Mouse (Mus musculus) ES-E14 (cell line): ENCODE results near the gene Ccdc130. TPM values are rescaled to one million over a fixed set of nuclear protein-coding genes. Genes with fewer than 3 reads are reported as not detected.

Experiments used
- DNase-seq: peaks from one replicate; pipeline ENCODE4 v3.0.0-alpha.2; 2013; ENCODE audit warnings: low read depth, low spot score
- H3K27ac ChIP-seq: 2 replicates; pipeline ENCODE4 v1.5.1; 2012; ENCODE audit warnings: low read depth, mild to moderate bottlenecking, low read length, moderate library complexity, mixed read lengths; ENCODE audit not compliant: poor library complexity, insufficient read depth, severe bottlenecking
- H3K36me3 ChIP-seq: 2 replicates; pipeline ENCODE4 v1.6.1; 2012; ENCODE audit warnings: mild to moderate bottlenecking, low read length, moderate library complexity, mixed read lengths; ENCODE audit not compliant: control insufficient read depth, poor library complexity, insufficient read depth, severe bottlenecking
- H3K4me1 ChIP-seq, 2 experiments: fragments of 150-350 bp in 1 of 2; sonication (generic) in 1 of 2; 2 replicates each; pipeline ENCODE4 v1.6.1; 2012; ENCODE audit warnings: low read length in 2 of 2, mild to moderate bottlenecking in 1 of 2, mixed read lengths in 1 of 2; ENCODE audit not compliant: control insufficient read depth in 2 of 2, insufficient read depth in 2 of 2, poor library complexity in 1 of 2
- H3K4me3 ChIP-seq, 2 experiments: fragments of 150-350 bp in 1 of 2; sonication (generic) in 1 of 2; 2 replicates each; pipeline ENCODE4 v1.5.1; 2012; ENCODE audit warnings: low read length in 2 of 2, low read depth in 1 of 2, mild to moderate bottlenecking in 1 of 2, mixed read lengths in 1 of 2; ENCODE audit not compliant: insufficient read depth in 1 of 2, poor library complexity in 1 of 2, severe bottlenecking in 1 of 2
- H3K9ac ChIP-seq: 2 replicates; pipeline ENCODE4 v1.6.1; 2012; ENCODE audit warnings: low read depth, mild to moderate bottlenecking, low read length, mixed read lengths; ENCODE audit not compliant: poor library complexity, insufficient read depth, severe bottlenecking
- H3K9me3 ChIP-seq: fragments of 150-350 bp; sonication (generic); 2 replicates; pipeline ENCODE4 v1.6.1; 2012; ENCODE audit warnings: low read depth, mild to moderate bottlenecking, low read length; ENCODE audit not compliant: control insufficient read depth, insufficient read depth
- CHD2 ChIP-seq: IDR thresholded peaks from 2 replicates; pipeline ENCODE4 v1.6.1; 2014; ENCODE audit warnings: mild to moderate bottlenecking, low read depth, low read length, inconsistent platforms
- HCFC1 ChIP-seq: IDR thresholded peaks from 2 replicates; pipeline ENCODE4 v1.6.1; 2012; ENCODE audit warnings: low read length, inconsistent platforms, borderline replicate concordance; ENCODE audit not compliant: insufficient read depth
- MAFK ChIP-seq: IDR thresholded peaks from 2 replicates; pipeline ENCODE4 v1.6.1; 2014; ENCODE audit warnings: mild to moderate bottlenecking, low read depth, low read length, inconsistent platforms; ENCODE audit not compliant: insufficient read depth
- ZC3H11A ChIP-seq: IDR thresholded peaks from 2 replicates; pipeline ENCODE4 v1.6.1; 2012; ENCODE audit warnings: low read depth, mild to moderate bottlenecking, inconsistent platforms, low read length, borderline replicate concordance
- ZNF384 ChIP-seq: IDR thresholded peaks from 2 replicates; pipeline ENCODE4 v1.6.1; 2012; ENCODE audit warnings: low read depth, low read length, inconsistent platforms
- in situ Hi-C, 2 experiments: fragments of 600-800 bp; cut with MboI; formaldehyde crosslinking; loops; one replicate each; pipeline ENCODE4 v1.15.1; 2025; ENCODE audit warnings: low sequenced_read_pairs in 2 of 2, inconsistent platforms in 1 of 2; ENCODE audit not compliant: unreplicated experiment in 2 of 2
- total RNA-seq: library from RNA; depleted of rRNA; stranded (reverse); fragments of 300-350 nt; gene quantifications from 2 replicates; pipeline ENCODE4 v1.2.3, GENCODE M21; 2012

Gene Ccdc130
- total RNA-seq, 1 experiment: 14.9 TPM

- H3K36me3 ChIP-seq: peaks cover 51% of the 10 kb centered on the region
- in situ Hi-C loops: no loop called here
- no peak for DNase-seq
- no peak overlapping the region for H3K4me3 ChIP-seq
- no peaks in the 10 kb centered on the region for H3K9me3 ChIP-seq
- no peak overlapping the region for H3K9ac ChIP-seq
- no peak for TF ChIP-seq CHD2
- TF ChIP-seq ZNF384: no peak
- no peak for TF ChIP-seq MAFK
- no peak for TF ChIP-seq HCFC1
- TF ChIP-seq ZC3H11A: no peak
- H3K4me1 ChIP-seq: 0 out of 4 replicates have a peak, but pooled peaks cover 0 to under 1% of the 10 kb centered on the region in 2 experiments
- no peak overlapping the region for H3K27ac ChIP-seq
Observed at GRCm38 (mm10) chr8:84217206-84217605, 53.0 kb downstream of the Ccdc130 start.

GRCm38 (mm10) chr8:84213277-84213676 is 56.9 kb downstream of the Ccdc130 start:
- DNase-seq: no peak
- H3K27ac ChIP-seq: no peak overlapping the region
- in situ Hi-C loops: no loop called here
- peaks cover 0 to 5% of the 10 kb centered on the region in 2 experiments; a peak in 1 of 4 replicates for H3K4me1 ChIP-seq
- H3K4me3 ChIP-seq: no peak overlapping the region
- TF ChIP-seq ZC3H11A: no peak
- no peak for TF ChIP-seq CHD2
- no peak for TF ChIP-seq ZNF384
- TF ChIP-seq HCFC1: no peak
- no peak for TF ChIP-seq MAFK
- peaks cover 55% of the 10 kb centered on the region for H3K36me3 ChIP-seq
- no peak overlapping the region for H3K9ac ChIP-seq
- no peaks in the 10 kb centered on the region for H3K9me3 ChIP-seq

GRCm38 (mm10) chr8:84211881-84212563 is 58.2 kb downstream of the Ccdc130 start:
- in situ Hi-C loops: no loop called here
- TF ChIP-seq MAFK: no peak
- no peak for TF ChIP-seq ZNF384
- no peak for TF ChIP-seq CHD2
- no peak for TF ChIP-seq HCFC1
- no peak overlapping the region for H3K4me3 ChIP-seq
- H3K27ac ChIP-seq: no peak overlapping the region
- DNase-seq: no peak
- no peaks in the 10 kb centered on the region for H3K9me3 ChIP-seq
- no peak overlapping the region for H3K9ac ChIP-seq
- H3K36me3 ChIP-seq: peaks cover 43% of the 10 kb centered on the region
- peaks cover 0 to 12% of the 10 kb centered on the region in 2 experiments; a peak in 2 of 4 replicates for H3K4me1 ChIP-seq

- DNase-seq: no peak
- TF ChIP-seq HCFC1 (no peak), MAFK (no peak), CHD2 (no peak), ZC3H11A (no peak), ZNF384 (no peak)
- H3K9ac ChIP-seq: no peak overlapping the region
- peaks cover 38% of the 10 kb centered on the region for H3K36me3 ChIP-seq
- in situ Hi-C loops: no loop called here
- H3K27ac ChIP-seq: no peak overlapping the region; the same call in 1 of the 2 replicates
- no peak overlapping the region for H3K4me3 ChIP-seq
- no peaks in the 10 kb centered on the region for H3K9me3 ChIP-seq
- peaks cover 0 to 12% of the 10 kb centered on the region in 2 experiments; a peak in 2 of 4 replicates for H3K4me1 ChIP-seq
Observed at GRCm38 (mm10) chr8:84211202-84211601, 59.0 kb downstream of the Ccdc130 start.
